8 mouse cellular contexts compared by ENCODE assay signal in genomic region chr4:44981974-44982287, GRCm38 (mm10). TPM values are rescaled to one million over a fixed set of nuclear protein-coding genes. Genes with fewer than 3 reads are reported as not detected.
DNase-seq lines count a peak whose midpoint lies in the region; ATAC-seq and TF ChIP-seq lines count a peak whose summit lies in the region.

No protein-coding gene starts in this region.

- H3K27ac ChIP-seq in gastrocnemius, adult 2 months: peak overlapping the region; percentile 95
- H3K27ac ChIP-seq in hindbrain, postnatal 0 days: no peak overlapping the region; the same call in 1 of the 2 replicates
- H3K27ac ChIP-seq in macrophage: no peak overlapping the region

- no peaks in the 10 kb centered on the region for H3K36me3 ChIP-seq in hindbrain, postnatal 0 days (ENCODE audit: insufficient read depth, low read length)
- no peaks in the 10 kb centered on the region for H3K36me3 ChIP-seq in macrophage (ENCODE audit: inconsistent target)

- WGBS in hindbrain, postnatal 0 days: 20% methylated on average over 5 of the region's 5 CpGs
- 67% methylated on average over 5 of the region's 5 CpGs for WGBS in macrophage (ENCODE audit: missing documents)

- H3K79me2 ChIP-seq in macrophage (ENCODE audit: inconsistent target): no peaks in the 10 kb centered on the region

- H3K4me2 ChIP-seq in hindbrain, postnatal 0 days (ENCODE audit: low read depth, low read length): peak overlapping the region; percentile 69

- no peak for TF ChIP-seq CTCF in gastrocnemius, adult 2 months (IDR thresholded peaks at IDR 0.05)
- TF ChIP-seq CTCF in hindbrain, postnatal 0 days (IDR thresholded peaks at IDR 0.05; ENCODE audit: low read depth): no peak

- H3K4me1 ChIP-seq in hindbrain, postnatal 0 days (ENCODE audit: insufficient read depth, low read length): no peaks in the 10 kb centered on the region

- no peaks in the 10 kb centered on the region for H3K27me3 ChIP-seq in hindbrain, postnatal 0 days (ENCODE audit: insufficient read depth, low read length)

- DNase-seq in gastrocnemius, adult 2 months: no peak
- no peak for DNase-seq in gastrocnemius, adult 18-20 months (ENCODE audit: low spot score)
- peak; percentile 7 for DNase-seq in Muller cell, postnatal 12 days (ENCODE audit: inconsistent ontology term)
- DNase-seq in hindbrain, postnatal 0 days (ENCODE audit: low spot score): no peak
- no peak for DNase-seq in right cerebral cortex, adult 18-20 months
- DNase-seq in MN1 (ENCODE audit: low spot score): no peak
- DNase-seq in urinary bladder, postnatal 36 days (ENCODE audit: low spot score in 2 of 2): no peak

- peak overlapping the region; percentile 89 for H3K4me3 ChIP-seq in gastrocnemius, adult 2 months
- peak overlapping the region; percentile 49 for H3K4me3 ChIP-seq in hindbrain, postnatal 0 days (ENCODE audit: low read length)
- H3K4me3 ChIP-seq in macrophage (ENCODE audit: inconsistent target): peak overlapping the region; percentile 38

- H3K9ac ChIP-seq in hindbrain, postnatal 0 days (replicated peaks; ENCODE audit: low read length): no peak overlapping the region

- ATAC-seq in hindbrain, postnatal 0 days: peak; percentile 6; the same call in 1 of the 2 replicates

- intact Hi-C loops in gastrocnemius, adult 2 months (cut with DNase I): loop anchor here (2.0 kb wide), 1 partner anchor 29 kb away; no protein-coding TSS in a partner anchor

- H3K9me3 ChIP-seq in hindbrain, postnatal 0 days (ENCODE audit: low read length): no peaks in the 10 kb centered on the region

RNA-seq across cellular contexts. Expression of gene Grhpr, which starts 0.7 kb away (rescaled TPM):
- 10 to 100 TPM; 23.9 to 24.7 TPM for total RNA-seq in gastrocnemius, adult 2 months (2021)
- 10 to 100 TPM; 21.9 to 28.0 TPM for total RNA-seq in gastrocnemius, adult 18-20 months (2021)
- total RNA-seq in hindbrain, postnatal 0 days (2014; rRNA removed): 17.7 and 31.5 TPM in 2 replicates
- polyA plus RNA-seq in hindbrain, postnatal 0 days (2015; fragmentation: Nextera tagmentation; extraction: Ambion mirVana): 36.7 and 39.8 TPM in 2 replicates
- 1 to 10 TPM in 5 of 26 experiments, under 1 TPM in 3, not detected in 18; 0.49 to 4.1 (median 1.4) TPM for total RNA-seq in macrophage (2018; cell fraction: chromatin; rRNA removed)
- 1 to 10 TPM in 23 of 26 experiments, under 1 TPM in 3; 0.68 to 5.1 (median 2.3) TPM for total RNA-seq in macrophage (2018; cell fraction: cytosol; rRNA removed)
- total RNA-seq in macrophage (2018; cell fraction: nucleus; rRNA removed): 1 to 10 TPM in 12 of 26 experiments, under 1 TPM in 5, not detected in 9; 0.72 to 3.2 (median 1.4) TPM
- 2.3 to 8.6 TPM (median 2.9 TPM) in 3 replicates for polyA plus RNA-seq in macrophage (2018)

RNA-seq across cellular contexts. Expression of gene Zbtb5, which starts 30.3 kb away (rescaled TPM):
- 1 to 10 TPM; 2.3 to 3.0 TPM for total RNA-seq in gastrocnemius, adult 2 months (2021)
- 1 to 10 TPM; 2.0 to 2.3 TPM for total RNA-seq in gastrocnemius, adult 18-20 months (2021)
- total RNA-seq in hindbrain, postnatal 0 days (2014; rRNA removed): 42.1 and 50.0 TPM in 2 replicates
- 27.6 and 29.5 TPM in 2 replicates for polyA plus RNA-seq in hindbrain, postnatal 0 days (2015; fragmentation: Nextera tagmentation; extraction: Ambion mirVana)
- 100 to 1,000 TPM in 1 of 26 experiments, 10 to 100 TPM in 25; 12.9 to 135 (median 50.6) TPM for total RNA-seq in macrophage (2018; cell fraction: chromatin; rRNA removed)
- total RNA-seq in macrophage (2018; cell fraction: cytosol; rRNA removed): 10 to 100 TPM in 17 of 26 experiments, 1 to 10 TPM in 9; 5.0 to 33.8 (median 10.9) TPM
- 100 to 1,000 TPM in 1 of 26 experiments, 10 to 100 TPM in 25; 16.5 to 107 (median 46.9) TPM for total RNA-seq in macrophage (2018; cell fraction: nucleus; rRNA removed)
- polyA plus RNA-seq in macrophage (2018): 4.9 to 12.1 TPM (median 5.8 TPM) in 3 replicates

RNA-seq across cellular contexts. Expression of gene Polr1e, which starts 36.5 kb away (rescaled TPM):
- 1 to 10 TPM; 3.8 to 4.0 TPM for total RNA-seq in gastrocnemius, adult 2 months (2021)
- 1 to 10 TPM; 4.1 to 4.5 TPM for total RNA-seq in gastrocnemius, adult 18-20 months (2021)
- 3.4 and 8.2 TPM in 2 replicates for total RNA-seq in hindbrain, postnatal 0 days (2014; rRNA removed)
- polyA plus RNA-seq in hindbrain, postnatal 0 days (2015; fragmentation: Nextera tagmentation; extraction: Ambion mirVana): 25.7 and 27.2 TPM in 2 replicates
- total RNA-seq in macrophage (2018; cell fraction: chromatin; rRNA removed): 10 to 100 TPM in 5 of 26 experiments, 1 to 10 TPM in 21; 2.5 to 14.2 (median 5.5) TPM
- 1 to 10 TPM; 2.2 to 5.3 (median 4.2) TPM for total RNA-seq in macrophage (2018; cell fraction: cytosol; rRNA removed)
- total RNA-seq in macrophage (2018; cell fraction: nucleus; rRNA removed): 1 to 10 TPM; 1.2 to 9.2 (median 4.2) TPM
- 2.3 to 8.3 TPM (median 3.3 TPM) in 3 replicates for polyA plus RNA-seq in macrophage (2018)

Comparison
In these comparisons a context has a peak if more than half of its experiments do, and no peak if none do; other contexts are left out.
1. H3K4me3 ChIP-seq: peak in every context shown above with its lines; median percentile 89 in gastrocnemius, adult 2 months; 49 in hindbrain, postnatal 0 days; 38 in macrophage.
2. RNA of gene Zbtb5, which starts 30.3 kb away (total RNA-seq): 42.1 to 50.0 TPM in hindbrain, postnatal 0 days; 2.3 to 3.0 TPM in gastrocnemius, adult 2 months and 2.0 to 2.3 TPM in gastrocnemius, adult 18-20 months; every median in the first group is over 10 times any median in the second.